Mouse (Mus musculus) G1E-ER4 (cell line): ENCODE data around the gene Clcn6. TPM values are rescaled to one million over a fixed set of nuclear protein-coding genes. Genes with fewer than 3 reads are reported as not detected.

Experiments used
- GATA1 ChIP-seq: IDR thresholded peaks from one replicate; pipeline ENCODE4 v1.8.0; 2012; ENCODE audit warnings: low read length, inconsistent platforms
- polyA plus RNA-seq: library from polyadenylated mRNA; stranded (reverse); fragments of >175 nt; gene quantifications from 2 replicates; pipeline ENCODE4 v1.2.3, GENCODE M21; 2012

Clcn6 gene
- polyA plus RNA-seq, 1 experiment = 4.1 TPM

DNA sequence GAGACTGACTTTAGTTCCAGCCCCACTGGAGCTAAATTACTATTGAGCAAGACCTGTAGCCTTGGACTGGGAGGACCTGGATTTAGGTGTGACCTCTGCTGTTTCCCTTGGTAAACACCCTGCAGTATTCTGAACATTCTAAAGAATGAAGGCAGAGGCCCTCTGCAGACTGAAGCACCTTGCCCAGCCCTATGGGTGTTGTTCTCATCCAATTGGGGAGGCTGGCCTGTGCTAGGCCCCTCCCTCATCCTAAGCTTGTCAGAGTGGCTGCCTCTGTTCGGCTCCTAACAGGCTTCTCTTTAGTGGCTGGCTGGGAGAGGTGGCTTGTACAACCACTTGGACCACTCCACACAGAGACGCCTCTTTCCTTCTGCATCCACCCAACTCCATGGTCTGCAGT, 14.4 kb upstream of the Clcn6 start:
- TF ChIP-seq GATA1 = no peak

DNA sequence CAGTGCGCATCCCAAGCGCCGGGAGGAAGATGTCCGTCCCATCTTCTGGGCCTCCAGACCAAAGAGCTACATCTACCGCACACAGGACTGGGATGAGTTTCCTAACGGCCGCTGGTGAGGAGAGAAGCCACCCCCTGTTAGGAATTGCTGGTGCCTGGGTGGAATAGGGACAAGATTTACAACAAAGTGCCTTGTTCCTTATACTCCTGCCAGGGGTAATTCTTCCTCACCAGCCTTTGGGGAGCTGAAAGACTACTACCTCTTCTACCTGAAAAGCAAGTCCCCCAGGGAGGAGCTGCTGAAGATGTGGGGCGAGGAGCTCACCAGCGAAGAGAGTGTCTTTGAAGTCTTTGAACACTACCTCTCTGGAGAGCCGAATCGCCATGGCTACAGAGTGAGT, 13.3 kb upstream of the Clcn6 start:
- no peak for TF ChIP-seq GATA1

- no peak for TF ChIP-seq GATA1
Observed at GRCm38 (mm10) chr4:148051046-148051776, 12.6 kb upstream of the Clcn6 start.

- TF ChIP-seq GATA1 = peak; percentile 95
Observed at GRCm38 (mm10) chr4:148046450-148047031, 7.9 kb upstream of the Clcn6 start.

DNA sequence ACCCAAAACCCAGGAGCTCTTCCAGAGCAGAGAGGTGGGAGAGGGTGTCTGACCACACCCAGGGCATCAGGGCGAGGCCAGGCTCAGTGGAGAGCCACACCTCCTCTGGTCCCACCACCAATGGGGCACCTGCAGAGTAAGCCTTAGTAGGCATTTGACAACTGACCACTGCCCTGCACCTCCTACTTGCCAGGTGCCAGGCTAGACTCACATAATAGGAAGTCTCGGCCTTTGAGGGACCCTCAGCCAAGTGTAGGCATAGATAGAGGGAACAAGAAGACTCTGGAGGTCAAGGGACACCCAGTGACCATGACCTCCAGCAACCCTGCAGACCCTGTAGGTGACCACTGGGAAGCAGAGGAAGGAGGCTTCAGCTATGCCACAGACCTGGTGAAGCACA, 5.5 kb upstream of the Clcn6 start:
- TF ChIP-seq GATA1 = no peak

DNA sequence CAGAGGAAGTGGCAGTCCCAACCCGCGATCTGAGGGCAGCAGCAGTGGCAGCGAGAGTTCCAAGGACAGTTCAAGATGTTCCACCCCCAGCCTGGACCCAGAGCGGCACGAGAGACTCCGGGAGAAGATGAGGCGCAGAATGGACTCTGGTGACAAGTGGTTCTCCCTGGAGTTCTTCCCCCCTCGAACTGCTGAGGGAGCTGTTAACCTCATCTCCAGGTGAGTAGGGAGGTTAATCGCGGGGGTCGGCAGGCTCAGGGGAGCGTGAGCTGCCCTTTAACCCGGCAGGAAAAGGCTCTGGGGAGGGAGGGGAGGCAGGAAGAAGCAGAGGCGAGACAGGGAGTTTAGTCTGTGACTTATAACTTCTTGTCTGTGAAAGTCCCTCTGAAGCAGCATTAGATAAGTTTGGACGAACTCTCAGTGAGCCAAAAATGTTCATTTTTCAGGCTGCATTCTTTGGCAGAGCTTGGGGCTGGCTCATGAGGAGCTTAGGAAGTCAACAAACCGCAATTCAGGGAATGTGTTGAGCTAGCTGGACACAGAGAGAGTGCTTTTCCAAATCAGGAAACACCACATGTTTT, 3.1 kb upstream of the Clcn6 start:
- TF ChIP-seq GATA1 = no peak

DNA sequence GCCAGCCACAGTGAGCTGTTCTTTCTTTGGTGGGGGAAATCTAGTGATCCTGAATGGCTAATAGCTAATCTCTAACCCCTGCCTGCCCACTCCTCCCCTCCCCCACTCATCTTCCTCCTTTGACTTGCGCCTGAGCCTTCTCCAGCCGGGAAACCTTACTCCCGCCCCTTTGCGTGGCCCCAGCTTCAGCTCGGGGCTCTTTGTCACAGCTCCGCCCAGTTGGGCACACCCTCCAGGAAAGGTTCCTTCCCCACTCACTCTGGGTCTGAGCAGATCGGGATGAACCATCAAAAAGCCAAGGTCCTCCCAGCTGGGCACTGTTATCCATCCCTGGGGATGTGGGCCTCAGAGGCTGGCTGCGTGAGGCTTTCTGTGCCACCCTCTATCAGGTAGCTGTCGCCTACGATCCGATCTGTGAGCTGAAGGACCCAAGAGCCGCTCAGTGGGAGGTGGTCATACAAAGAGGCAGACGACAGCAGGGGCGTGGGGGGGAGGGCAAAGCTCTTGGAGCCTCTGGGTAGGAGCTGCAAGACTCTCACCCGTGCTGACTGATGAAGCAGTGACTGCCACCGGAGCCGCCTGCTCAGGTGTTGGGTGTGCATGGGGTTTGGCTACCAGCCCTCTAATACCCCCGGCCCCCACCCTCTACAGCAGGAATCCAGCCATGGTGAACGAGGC, 2.5 kb upstream of the Clcn6 start:
- no peak for TF ChIP-seq GATA1

- no peak for TF ChIP-seq GATA1
Observed at GRCm38 (mm10) chr4:148040029-148040830, 1.6 kb upstream of the Clcn6 start.

DNA sequence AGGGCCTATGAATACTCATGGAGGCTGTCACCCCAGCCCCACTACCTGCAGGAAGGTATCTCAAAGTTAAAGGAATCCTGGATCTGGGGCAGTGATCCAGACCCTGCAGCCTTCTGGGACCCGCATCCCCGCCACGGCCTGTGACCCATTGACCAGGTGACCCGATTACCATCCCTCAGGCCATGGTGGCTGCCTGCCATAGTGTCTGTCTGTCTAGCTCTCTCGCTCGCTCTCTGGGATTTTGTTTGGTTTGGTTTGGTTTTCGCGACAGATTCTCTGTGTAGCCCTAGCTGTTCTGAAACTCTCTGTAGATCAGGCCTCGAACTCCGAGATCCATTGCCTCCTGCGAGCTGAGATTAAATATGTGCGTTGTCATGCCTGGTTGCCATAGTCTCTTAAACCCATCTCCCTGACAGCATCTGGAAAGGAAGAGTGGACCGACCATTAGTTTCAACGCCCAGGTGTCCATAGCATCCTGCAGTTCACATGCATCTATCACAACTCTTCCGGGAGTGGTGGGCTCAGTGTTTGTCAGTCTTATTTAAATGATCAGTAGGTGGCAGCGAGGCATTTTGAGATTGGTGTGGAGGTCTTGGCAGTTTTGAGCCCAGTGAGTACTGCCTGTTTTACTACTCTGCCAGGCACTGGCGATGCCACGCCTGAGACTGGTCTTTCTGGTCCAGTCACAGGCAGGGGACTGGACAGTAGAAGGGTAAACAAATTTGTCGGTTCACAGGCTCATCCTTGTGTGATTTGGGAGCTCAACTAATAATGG, 820 bp upstream of the Clcn6 start:
- TF ChIP-seq GATA1 = no peak

GRCm38 (mm10) chr4:148038079-148038599, 482 bp downstream of the Clcn6 start:
- no peak for TF ChIP-seq GATA1

- TF ChIP-seq GATA1 = no peak
Observed at GRCm38 (mm10) chr4:148035440-148035839, 3.2 kb downstream of the Clcn6 start.

GRCm38 (mm10) chr4:148033858-148034410, 4.7 kb downstream of the Clcn6 start:
- no peak for TF ChIP-seq GATA1

DNA sequence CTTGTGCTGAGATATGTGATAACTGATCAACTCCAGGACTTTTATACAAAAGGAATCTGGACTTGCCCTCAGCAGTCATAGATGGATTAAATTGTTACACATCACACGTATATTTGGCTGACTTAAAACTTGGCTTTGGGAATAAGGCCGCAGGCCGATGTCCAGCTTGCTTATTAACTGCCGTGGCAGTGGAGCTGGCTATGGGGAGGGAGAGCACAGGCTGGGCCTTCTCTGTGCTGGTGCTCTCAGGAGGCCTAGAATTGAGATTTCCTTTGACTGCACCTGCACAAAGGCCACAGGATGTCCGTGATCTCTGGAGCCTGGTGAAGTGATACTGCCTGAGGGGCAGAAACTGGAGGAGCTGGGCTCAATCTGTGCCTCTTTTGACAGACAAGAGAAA, 8.1 kb downstream of the Clcn6 start:
- no peak for TF ChIP-seq GATA1

GRCm38 (mm10) chr4:148029297-148029696, 9.3 kb downstream of the Clcn6 start:
- no peak for TF ChIP-seq GATA1
